Mouse (Mus musculus): ENCODE measurements at regions not wholly inside any gene's neighbourhood (a gene's known extent, or its start where the extent isn't known, plus 50 kb on each side); places are given as distances from the start of the nearest gene placed in this dataset.

GRCm38 (mm10) chr12:69446468-69447321, 74.4 kb upstream of the Gm9887 start:
- peak overlapping the region; percentile 46 for H3K4me2 ChIP-seq
- no peaks in the 10 kb centered on the region for H3K9me3 ChIP-seq
- H3K4me3 ChIP-seq (replicated peaks): peak overlapping the region; percentile 18
- peak overlapping the region; percentile 21 for H3K9ac ChIP-seq
- H3K4me1 ChIP-seq: peaks cover 16% of the 10 kb centered on the region
- H3K27ac ChIP-seq: peak overlapping the region; percentile 75
- no peaks in the 10 kb centered on the region for H3K36me3 ChIP-seq (replicated peaks)
- no peaks in the 10 kb centered on the region for H3K27me3 ChIP-seq
- ATAC-seq (ENCODE audit: low FRiP score): peak; percentile 82
- 37% methylated on average over 17 of the region's 17 CpGs for WGBS

GRCm38 (mm10) chr12:69446085-69446467, 73.8 kb upstream of the Gm9887 start:
- no peaks in the 10 kb centered on the region for H3K9me3 ChIP-seq
- peak overlapping the region; percentile 18 for H3K4me3 ChIP-seq (replicated peaks)
- peak overlapping the region; percentile 75 for H3K27ac ChIP-seq
- peaks cover 16% of the 10 kb centered on the region for H3K4me1 ChIP-seq
- no peaks in the 10 kb centered on the region for H3K36me3 ChIP-seq (replicated peaks)
- no peaks in the 10 kb centered on the region for H3K27me3 ChIP-seq
- WGBS: 16% methylated on average over 10 of the region's 10 CpGs
- H3K9ac ChIP-seq: 0 out of 2 replicates have a peak overlapping the region, but pooled peaks have one; percentile 21
- peak; percentile 65 for ATAC-seq (ENCODE audit: low FRiP score)
- H3K4me2 ChIP-seq: peak overlapping the region; percentile 46

GRCm38 (mm10) chr12:69442321-69442720, 70.1 kb upstream of the Gm9887 start:
- 18% methylated on average over 6 of the region's 6 CpGs for WGBS
- H3K4me2 ChIP-seq: no peak overlapping the region
- H3K27ac ChIP-seq: no peak overlapping the region
- no peak overlapping the region for H3K4me3 ChIP-seq (replicated peaks)
- H3K4me1 ChIP-seq: peaks cover 15% of the 10 kb centered on the region
- no peak for ATAC-seq (ENCODE audit: low FRiP score)
- no peaks in the 10 kb centered on the region for H3K27me3 ChIP-seq
- no peaks in the 10 kb centered on the region for H3K9me3 ChIP-seq
- H3K36me3 ChIP-seq (replicated peaks): no peaks in the 10 kb centered on the region
- H3K9ac ChIP-seq: no peak overlapping the region

GRCm38 (mm10) chr12:69441764-69442163, 69.5 kb upstream of the Gm9887 start:
- 89% methylated on average over 4 of the region's 4 CpGs for WGBS

GRCm38 (mm10) chr12:69438271-69438670, 66.0 kb upstream of the Gm9887 start:
- Histone ChIP-seq H3K27me3 (no peaks in the 10 kb centered on the region), H3K9me3 (0 out of 2 replicates have a peak, but pooled peaks cover 3% of the 10 kb centered on the region), H3K27ac (no peak overlapping the region), H3K4me3 (replicated peaks) (no peak overlapping the region), H3K36me3 (replicated peaks) (no peaks in the 10 kb centered on the region), H3K4me1 (no peaks in the 10 kb centered on the region; the same call in none of the 2 replicates), H3K9ac (no peak overlapping the region), H3K4me2 (no peak overlapping the region)
- no peak for ATAC-seq (ENCODE audit: low FRiP score)
- WGBS: 84% methylated on average over 5 of the region's 5 CpGs

More at GRCm38 (mm10) chr12:69441764-69442163, 69.5 kb upstream of the Gm9887 start:
- Histone ChIP-seq H3K27me3 (no peaks in the 10 kb centered on the region), H3K27ac (no peak overlapping the region), H3K9ac (no peak overlapping the region), H3K4me3 (replicated peaks) (no peak overlapping the region), H3K36me3 (replicated peaks) (no peaks in the 10 kb centered on the region), H3K9me3 (no peaks in the 10 kb centered on the region), H3K4me1 (peaks cover 9% of the 10 kb centered on the region), H3K4me2 (no peak overlapping the region)
- ATAC-seq (ENCODE audit: low FRiP score): no peak

- H3K27me3 ChIP-seq: no peaks in the 10 kb centered on the region
- 10% methylated on average over 10 of the region's 10 CpGs for WGBS
- ATAC-seq (ENCODE audit: low FRiP score): peak; percentile 79; the same call in 1 of the 2 replicates
- no peak overlapping the region for H3K4me2 ChIP-seq
- 0 out of 2 replicates have a peak, but pooled peaks cover 3% of the 10 kb centered on the region for H3K9me3 ChIP-seq
- H3K27ac ChIP-seq: peak overlapping the region; percentile 66
- no peaks in the 10 kb centered on the region for H3K36me3 ChIP-seq (replicated peaks)
- no peak overlapping the region for H3K4me3 ChIP-seq (replicated peaks)
- H3K4me1 ChIP-seq: no peaks in the 10 kb centered on the region; the same call in none of the 2 replicates
- no peak overlapping the region for H3K9ac ChIP-seq
Observed at GRCm38 (mm10) chr12:69436839-69437501, 64.7 kb upstream of the Gm9887 start.

GRCm38 (mm10) chr12:69434315-69434714, 62.1 kb upstream of the Gm9887 start:
- ATAC-seq (ENCODE audit: low FRiP score): no peak
- no peak overlapping the region for H3K27ac ChIP-seq
- 84% methylated on average over 4 of the region's 4 CpGs for WGBS
- no peaks in the 10 kb centered on the region; the same call in none of the 2 replicates for H3K4me1 ChIP-seq
- H3K36me3 ChIP-seq (replicated peaks): no peaks in the 10 kb centered on the region
- H3K9me3 ChIP-seq: 0 out of 2 replicates have a peak, but pooled peaks cover 3% of the 10 kb centered on the region
- H3K4me2 ChIP-seq: no peak overlapping the region
- H3K27me3 ChIP-seq: no peaks in the 10 kb centered on the region
- no peak overlapping the region for H3K9ac ChIP-seq
- H3K4me3 ChIP-seq (replicated peaks): no peak overlapping the region

GRCm38 (mm10) chr12:69432086-69432485, 59.8 kb upstream of the Gm9887 start:
- H3K9ac ChIP-seq: no peak overlapping the region
- no peaks in the 10 kb centered on the region for H3K36me3 ChIP-seq (replicated peaks)

GRCm38 (mm10) chr12:69428108-69428507, 55.9 kb upstream of the Gm9887 start:
- ATAC-seq (ENCODE audit: low FRiP score): no peak
- Histone ChIP-seq H3K9ac (no peak overlapping the region), H3K36me3 (replicated peaks) (no peaks in the 10 kb centered on the region), H3K4me2 (no peak overlapping the region), H3K27ac (no peak overlapping the region), H3K4me1 (peaks cover 8% of the 10 kb centered on the region), H3K27me3 (no peaks in the 10 kb centered on the region), H3K4me3 (replicated peaks) (no peak overlapping the region), H3K9me3 (0 out of 2 replicates have a peak, but pooled peaks cover 2% of the 10 kb centered on the region)
- WGBS: 30% methylated on average over 6 of the region's 6 CpGs

More at GRCm38 (mm10) chr12:69432086-69432485, 59.8 kb upstream of the Gm9887 start:
- Histone ChIP-seq H3K27me3 (no peaks in the 10 kb centered on the region), H3K4me3 (replicated peaks) (no peak overlapping the region), H3K27ac (no peak overlapping the region), H3K4me1 (no peaks in the 10 kb centered on the region; the same call in 1 of the 2 replicates), H3K4me2 (no peak overlapping the region), H3K9me3 (0 out of 2 replicates have a peak, but pooled peaks cover 3% of the 10 kb centered on the region)
- no peak for ATAC-seq (ENCODE audit: low FRiP score)
- 47% methylated on average over 7 of the region's 7 CpGs for whole genome bisulfite sequencing

- Histone ChIP-seq H3K4me3 (replicated peaks) (no peak overlapping the region), H3K9me3 (0 out of 2 replicates have a peak, but pooled peaks cover 7% of the 10 kb centered on the region), H3K4me2 (no peak overlapping the region), H3K27me3 (no peaks in the 10 kb centered on the region), H3K27ac (no peak overlapping the region), H3K36me3 (replicated peaks) (no peaks in the 10 kb centered on the region), H3K9ac (no peak overlapping the region), H3K4me1 (peaks cover 8% of the 10 kb centered on the region)
- 88% methylated on average over 3 of the region's 3 CpGs for WGBS
- no peak for ATAC-seq (ENCODE audit: low FRiP score)
Observed at GRCm38 (mm10) chr12:69425610-69426009, 53.4 kb upstream of the Gm9887 start.

GRCm38 (mm10) chr12:69424971-69425370, 52.7 kb upstream of the Gm9887 start:
- 51% methylated on average over 14 of the region's 14 CpGs for WGBS
- H3K4me3 ChIP-seq (replicated peaks): no peak overlapping the region
- no peaks in the 10 kb centered on the region for H3K36me3 ChIP-seq (replicated peaks)
- no peak overlapping the region for H3K9ac ChIP-seq
- 0 out of 2 replicates have a peak, but pooled peaks cover 7% of the 10 kb centered on the region for H3K9me3 ChIP-seq
- peaks cover 8% of the 10 kb centered on the region for H3K4me1 ChIP-seq
- H3K27me3 ChIP-seq: no peaks in the 10 kb centered on the region
- H3K4me2 ChIP-seq: no peak overlapping the region
- no peak for ATAC-seq (ENCODE audit: low FRiP score)
- H3K27ac ChIP-seq: no peak overlapping the region
